ENCODE assay signal across 24 mouse cellular contexts in the genomic region with DNA sequence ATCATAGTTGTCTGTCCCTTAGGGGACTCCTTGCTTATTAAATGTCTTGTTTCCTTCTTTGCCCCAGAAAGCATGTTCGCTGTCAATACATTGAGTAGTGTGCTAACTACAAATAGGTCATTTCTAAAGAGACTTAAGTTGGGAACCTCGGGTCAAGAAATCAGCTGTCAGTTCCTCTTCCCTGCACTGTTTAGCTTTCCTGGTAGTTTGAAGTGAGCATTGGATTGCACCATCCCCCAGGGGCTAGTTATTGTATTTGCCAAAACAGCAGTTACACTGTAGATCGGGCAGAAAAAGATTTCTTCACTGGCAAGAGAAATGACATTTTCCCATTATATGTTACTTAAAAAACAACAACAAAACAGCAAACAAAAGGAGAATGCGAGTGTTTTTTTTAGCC. TPM values are rescaled to one million over a fixed set of nuclear protein-coding genes. Genes with fewer than 3 reads are reported as not detected.
A peak's percentile ranks its signal among the peaks of the same experiment; 100 is the strongest.
DNase-seq lines count a peak whose midpoint lies in the region; ATAC-seq and TF ChIP-seq lines count a peak whose summit lies in the region.
"Had no signal": no experiment of that assay in that cellular context is flagged by ENCODE, and none has a peak within 500 bp of the region (broad histone marks: within the 10 kb centered on the region; RNA-seq: fewer than 3 reads in every experiment).

No protein-coding gene starts in this region.

- no peaks in the 10 kb centered on the region for H3K9me3 ChIP-seq in embryonic facial prominence, embryonic 15.5 days (replicated peaks)
- no peaks in the 10 kb centered on the region for H3K9me3 ChIP-seq in embryonic facial prominence, embryonic 10.5 days
- no peaks in the 10 kb centered on the region for H3K9me3 ChIP-seq in lung, postnatal 0 days (ENCODE audit: low read length)
- H3K9me3 ChIP-seq in intestine, postnatal 0 days (ENCODE audit: control insufficient read depth) = no peaks in the 10 kb centered on the region
- H3K9me3 ChIP-seq: embryonic facial prominence, embryonic 13.5 days; forebrain, embryonic 10.5 days; forebrain, embryonic 13.5 days; heart, embryonic 12.5 days; heart, embryonic 15.5 days; hindbrain, embryonic 10.5 days had no signal

- no peaks in the 10 kb centered on the region for H3K36me3 ChIP-seq in embryonic facial prominence, embryonic 15.5 days
- no peaks in the 10 kb centered on the region for H3K36me3 ChIP-seq in embryonic facial prominence, embryonic 10.5 days (replicated peaks)
- H3K36me3 ChIP-seq in lung, postnatal 0 days (ENCODE audit: insufficient read depth, low read length) = no peaks in the 10 kb centered on the region
- no peaks in the 10 kb centered on the region for H3K36me3 ChIP-seq in intestine, postnatal 0 days (ENCODE audit: control insufficient read depth, insufficient read depth)
- H3K36me3 ChIP-seq: embryonic facial prominence, embryonic 13.5 days; forebrain, embryonic 10.5 days; heart, embryonic 12.5 days; heart, embryonic 15.5 days; hindbrain, embryonic 10.5 days had no signal

- H3K27me3 ChIP-seq in embryonic facial prominence, embryonic 15.5 days = no peaks in the 10 kb centered on the region
- peaks cover 31% of the 10 kb centered on the region for H3K27me3 ChIP-seq in embryonic facial prominence, embryonic 10.5 days (replicated peaks; ENCODE audit: low read depth, poor library complexity, severe bottlenecking)
- H3K27me3 ChIP-seq in lung, postnatal 0 days (replicated peaks; ENCODE audit: insufficient read depth, low read length) = no peaks in the 10 kb centered on the region
- no peaks in the 10 kb centered on the region for H3K27me3 ChIP-seq in intestine, postnatal 0 days (replicated peaks; ENCODE audit: control insufficient read depth, insufficient read depth, low read length)
- H3K27me3 ChIP-seq: forebrain, embryonic 13.5 days; heart, embryonic 12.5 days; heart, embryonic 15.5 days had no signal

- peaks cover 7% of the 10 kb centered on the region for H3K4me1 ChIP-seq in embryonic facial prominence, embryonic 15.5 days
- H3K4me1 ChIP-seq in embryonic facial prominence, embryonic 10.5 days = peaks cover 18% of the 10 kb centered on the region
- H3K4me1 ChIP-seq in lung, postnatal 0 days (ENCODE audit: insufficient read depth, low read depth, low read length) = peaks cover 13% of the 10 kb centered on the region; the same call in 1 of the 2 replicates
- peaks cover 13% of the 10 kb centered on the region for H3K4me1 ChIP-seq in brown adipose tissue, adult 24 weeks (ENCODE audit: control insufficient read depth, insufficient read depth, insufficient read length, low read length)
- H3K4me1 ChIP-seq in intestine, postnatal 0 days (replicated peaks; ENCODE audit: control insufficient read depth, insufficient read depth, low read length) = no peaks in the 10 kb centered on the region

- TF ChIP-seq CTCF in lung, postnatal 0 days (IDR thresholded peaks at IDR 0.05) = no peak
- TF ChIP-seq CTCF in intestine, postnatal 0 days (IDR thresholded peaks at IDR 0.05; ENCODE audit: low read depth) = no peak

- H3K4me3 ChIP-seq in embryonic facial prominence, embryonic 15.5 days (replicated peaks) = no peak overlapping the region
- H3K4me3 ChIP-seq in embryonic facial prominence, embryonic 10.5 days = no peak overlapping the region
- no peak overlapping the region for H3K4me3 ChIP-seq in lung, postnatal 0 days (ENCODE audit: low read depth, low read length)
- H3K4me3 ChIP-seq in brown adipose tissue, adult 24 weeks (ENCODE audit: insufficient read depth, low read depth, low read length) = no peak overlapping the region
- H3K4me3 ChIP-seq in intestine, postnatal 0 days (ENCODE audit: low read depth, low read length) = no peak overlapping the region
- H3K4me3 ChIP-seq: embryonic facial prominence, embryonic 13.5 days; forebrain, embryonic 13.5 days; gastrocnemius, adult 2 months; heart, embryonic 12.5 days; heart, embryonic 15.5 days had no signal

- 0 out of 2 replicates have a peak overlapping the region, but pooled peaks have one; percentile 6 for H3K4me2 ChIP-seq in embryonic facial prominence, embryonic 15.5 days (replicated peaks)
- no peak overlapping the region for H3K4me2 ChIP-seq in lung, postnatal 0 days (replicated peaks; ENCODE audit: low read depth, low read length)
- no peak overlapping the region for H3K4me2 ChIP-seq in intestine, postnatal 0 days (replicated peaks; ENCODE audit: low read depth)

- no peak overlapping the region for H3K27ac ChIP-seq in embryonic facial prominence, embryonic 15.5 days (replicated peaks)
- H3K27ac ChIP-seq in embryonic facial prominence, embryonic 10.5 days (replicated peaks) = no peak overlapping the region
- no peak overlapping the region for H3K27ac ChIP-seq in lung, postnatal 0 days (ENCODE audit: low read length)
- peak overlapping the region; percentile 58 for H3K27ac ChIP-seq in brown adipose tissue, adult 24 weeks (replicated peaks; ENCODE audit: low read depth, low read length)
- H3K27ac ChIP-seq in intestine, postnatal 0 days (ENCODE audit: low read depth, low read length) = no peak overlapping the region
- H3K27ac ChIP-seq: embryonic facial prominence, embryonic 13.5 days; forebrain, embryonic 10.5 days; forebrain, embryonic 13.5 days; gastrocnemius, adult 2 months; heart, embryonic 15.5 days; hindbrain, embryonic 14.5 days had no signal

- no peak for DNase-seq in embryonic facial prominence, embryonic 10.5 days (ENCODE audit: low spot score)
- peak; percentile 19 for DNase-seq in lung, postnatal 0 days (ENCODE audit: low spot score)
- DNase-seq in lung, adult 18-20 months = no peak
- DNase-seq in adipocyte (ENCODE audit: low spot score) = peak; percentile 79
- DNase-seq: cerebellum, adult 11 months; cerebellum, adult 2 months; cerebellum, adult 9-11 months; gastrocnemius, adult 2 months; gastrocnemius, postnatal 14 days; heart, adult 18-20 months; heart, postnatal 10 days; heart, postnatal 36 days; kidney, adult 11 months had no signal

- ATAC-seq in embryonic facial prominence, embryonic 15.5 days (ENCODE audit: insufficient number of reproducible peaks, low FRiP score, low TSS enrichment, low read depth) = no peak
- ATAC-seq in lung, postnatal 0 days = no peak
- no peak for ATAC-seq in intestine, postnatal 0 days
- ATAC-seq: CD4-positive, CD25-positive, alpha-beta regulatory T cell, adult 4 months had no signal

- no peak overlapping the region for H3K9ac ChIP-seq in embryonic facial prominence, embryonic 15.5 days
- H3K9ac ChIP-seq in lung, postnatal 0 days (replicated peaks; ENCODE audit: low read depth) = no peak overlapping the region
- H3K9ac ChIP-seq in intestine, postnatal 0 days (ENCODE audit: low read depth, low read length) = no peak overlapping the region
- H3K9ac ChIP-seq: embryonic facial prominence, embryonic 13.5 days; heart, embryonic 12.5 days; heart, embryonic 15.5 days; hindbrain, embryonic 14.5 days had no signal

- TF ChIP-seq EP300 in lung, postnatal 0 days (IDR thresholded peaks at IDR 0.05) = no peak

- WGBS in embryonic facial prominence, embryonic 15.5 days = 60% methylated on average over 4 of the region's 4 CpGs
- 69% methylated on average over 4 of the region's 4 CpGs for WGBS in embryonic facial prominence, embryonic 10.5 days
- 51% methylated on average over 4 of the region's 4 CpGs for WGBS in lung, postnatal 0 days
- WGBS in intestine, postnatal 0 days = 78% methylated on average over 4 of the region's 4 CpGs

RNA-seq across cellular contexts. Expression of a gene that starts 0.6 kb away (rescaled TPM):
- 2.4 and 3.6 TPM in 2 replicates for polyA plus RNA-seq in embryonic facial prominence, embryonic 15.5 days (2015; fragmentation: Nextera tagmentation; extraction: Ambion mirVana)
- polyA plus RNA-seq in embryonic facial prominence, embryonic 10.5 days (2016; fragmentation: Nextera tagmentation; extraction: Ambion mirVana) = 0.31 and 0.52 TPM in 2 replicates
- polyA plus RNA-seq in lung, postnatal 0 days (2015; fragmentation: Nextera tagmentation; extraction: Ambion mirVana) = 5.9 and 6.7 TPM in 2 replicates
- polyA plus RNA-seq in brown adipose tissue, adult 24 weeks (2012; ENCODE audit: insufficient read depth, insufficient read length, missing spikeins) = 27.9 and 41.7 TPM in 2 replicates
- polyA plus RNA-seq in intestine, postnatal 0 days (2015; fragmentation: Nextera tagmentation; extraction: Ambion mirVana) = 3.8 and 4.8 TPM in 2 replicates

RNA-seq across cellular contexts. Expression of a gene that starts 4.4 kb away (rescaled TPM):
- 7.3 and 9.1 TPM in 2 replicates for polyA plus RNA-seq in embryonic facial prominence, embryonic 15.5 days (2015; fragmentation: Nextera tagmentation; extraction: Ambion mirVana)
- polyA plus RNA-seq in embryonic facial prominence, embryonic 10.5 days (2016; fragmentation: Nextera tagmentation; extraction: Ambion mirVana) = 4.1 and 4.3 TPM in 2 replicates
- polyA plus RNA-seq in lung, postnatal 0 days (2015; fragmentation: Nextera tagmentation; extraction: Ambion mirVana) = 9.8 and 9.9 TPM in 2 replicates
- polyA plus RNA-seq in brown adipose tissue, adult 24 weeks (2012; ENCODE audit: insufficient read depth, insufficient read length, missing spikeins) = 22.9 and 32.4 TPM in 2 replicates
- 22.3 and 23.2 TPM in 2 replicates for polyA plus RNA-seq in intestine, postnatal 0 days (2015; fragmentation: Nextera tagmentation; extraction: Ambion mirVana)

RNA-seq across cellular contexts. Expression of a gene that starts 22.0 kb away (rescaled TPM):
- polyA plus RNA-seq in embryonic facial prominence, embryonic 15.5 days (2015; fragmentation: Nextera tagmentation; extraction: Ambion mirVana) = 37.1 and 38.6 TPM in 2 replicates
- 37.3 and 37.9 TPM in 2 replicates for polyA plus RNA-seq in embryonic facial prominence, embryonic 10.5 days (2016; fragmentation: Nextera tagmentation; extraction: Ambion mirVana)
- 21.2 and 23.4 TPM in 2 replicates for polyA plus RNA-seq in lung, postnatal 0 days (2015; fragmentation: Nextera tagmentation; extraction: Ambion mirVana)
- polyA plus RNA-seq in brown adipose tissue, adult 24 weeks (2012; ENCODE audit: insufficient read depth, insufficient read length, missing spikeins) = 28.3 and 35.7 TPM in 2 replicates
- 19.7 and 23.9 TPM in 2 replicates for polyA plus RNA-seq in intestine, postnatal 0 days (2015; fragmentation: Nextera tagmentation; extraction: Ambion mirVana)

Comparison
In these comparisons a context has a peak if more than half of its experiments do, and no peak if none do; other contexts are left out.
1. DNase-seq: peak in lung, postnatal 0 days (single experiment) and adipocyte (single experiment); none in embryonic facial prominence, embryonic 10.5 days (single experiment) and lung, adult 18-20 months (0 of 2).